Mouse (Mus musculus) urinary bladder, postnatal 4 days (tissue): Measurements from ENCODE around the gene Cdc14b.

Experiments used
- DNase-seq, 2 experiments: peaks; one replicate each; pipeline ENCODE4 v3.0.0; 2021 to 2022; ENCODE audit warnings: low spot score in 2 of 2

Cdc14b gene

GRCm38 (mm10) chr13:64178746-64179652 is 96.1 kb downstream of the Cdc14b start:
- no peak for DNase-seq

- no peak for DNase-seq
Observed at GRCm38 (mm10) chr13:64178000-64178399, 97.1 kb downstream of the Cdc14b start.

- peak in 1 of 2 experiments; percentile 16 for DNase-seq
Observed at GRCm38 (mm10) chr13:64169746-64170145, 105.3 kb downstream of the Cdc14b start.

GRCm38 (mm10) chr13:64163147-64163715 is 111.9 kb downstream of the Cdc14b start:
- DNase-seq: no peak

- DNase-seq: no peak
Observed at GRCm38 (mm10) chr13:64162626-64163025, 112.5 kb downstream of the Cdc14b start.

- DNase-seq: no peak
Observed at GRCm38 (mm10) chr13:64161916-64162611, 113.0 kb downstream of the Cdc14b start.

- DNase-seq: peak; percentile 97
Observed at GRCm38 (mm10) chr13:64161548-64161915, 113.6 kb downstream of the Cdc14b start, which contains the start of gene Habp4. Gene Habp4, plus strand, starts transcription at chr13:64161824.

- no peak for DNase-seq
Observed at GRCm38 (mm10) chr13:64156966-64157365, 118.1 kb downstream of the Cdc14b start.

GRCm38 (mm10) chr13:64155171-64155571 is 119.9 kb downstream of the Cdc14b start:
- DNase-seq: no peak

GRCm38 (mm10) chr13:64154651-64155050 is 120.4 kb downstream of the Cdc14b start:
- DNase-seq: no peak

- peak in 1 of 2 experiments; percentile 32 for DNase-seq
Observed at GRCm38 (mm10) chr13:64153751-64154267, 121.3 kb downstream of the Cdc14b start.

- peak; percentile 98 to 99 for DNase-seq
Observed at GRCm38 (mm10) chr13:64153083-64153682, 121.9 kb downstream of the Cdc14b start, which contains the start of gene Zfp367. Gene Zfp367, minus strand, starts transcription at chr13:64153202.

GRCm38 (mm10) chr13:64152671-64153082 is 122.4 kb downstream of the Cdc14b start:
- no peak for DNase-seq

GRCm38 (mm10) chr13:64152241-64152669 is 122.8 kb downstream of the Cdc14b start:
- DNase-seq: peak; percentile 78 to 93

GRCm38 (mm10) chr13:64150121-64150520 is 125.0 kb downstream of the Cdc14b start:
- no peak for DNase-seq
